13 mouse cellular contexts compared by ENCODE assay signal in the genomic region with DNA sequence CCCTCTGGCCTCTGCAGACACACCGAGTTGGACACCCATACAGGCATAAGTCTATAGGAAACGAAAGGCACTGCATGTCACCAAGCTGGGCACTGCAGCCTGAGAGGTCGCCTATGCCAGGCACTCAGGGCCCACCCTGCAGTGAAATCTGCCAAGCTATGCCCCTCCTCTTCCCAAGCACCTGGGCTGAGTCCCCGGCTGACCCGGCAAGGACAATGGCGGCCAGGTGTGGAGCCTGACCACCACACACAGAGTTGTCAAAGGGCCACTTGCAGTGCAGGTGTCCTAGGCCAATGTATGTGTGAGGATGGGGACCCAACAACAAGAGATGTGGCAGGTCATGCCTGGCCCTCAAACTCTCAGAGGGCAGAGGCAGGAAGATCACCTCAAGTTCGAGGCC. TPM values are rescaled to one million over a fixed set of nuclear protein-coding genes. Genes with fewer than 3 reads are reported as not detected.
DNase-seq lines count a peak whose midpoint lies in the region; ATAC-seq and TF ChIP-seq lines count a peak whose summit lies in the region.
"Had no signal": no experiment of that assay in that cellular context is flagged by ENCODE, and none has a peak within 500 bp of the region (broad histone marks: within the 10 kb centered on the region; RNA-seq: fewer than 3 reads in every experiment).

No protein-coding gene starts in this region.

- intact Hi-C loops in left cerebral cortex, postnatal 4 days (cut with DNase I), result no loop called here

- H3K27ac ChIP-seq in forebrain, embryonic 13.5 days, result no peak overlapping the region
- H3K27ac ChIP-seq in forebrain, embryonic 15.5 days (replicated peaks), result no peak overlapping the region
- H3K27ac ChIP-seq in midbrain, embryonic 10.5 days (replicated peaks), result no peak overlapping the region
- no peak overlapping the region for H3K27ac ChIP-seq in midbrain, embryonic 15.5 days
- no peak overlapping the region for H3K27ac ChIP-seq in hindbrain, postnatal 0 days
- H3K27ac ChIP-seq in liver, embryonic 16.5 days (ENCODE audit: low read length), result 0 out of 2 replicates have a peak overlapping the region, but pooled peaks have one; percentile 11
- H3K27ac ChIP-seq: embryonic facial prominence, embryonic 15.5 days; kidney, embryonic 15.5 days had no signal

- DNase-seq in midbrain, embryonic 10.5 days (ENCODE audit: low spot score), result no peak
- DNase-seq in hindbrain, postnatal 0 days (ENCODE audit: low spot score), result no peak
- DNase-seq in thymus, postnatal 10 days (ENCODE audit: low spot score in 2 of 2), result no peak
- DNase-seq in left cerebral cortex, postnatal 4 days, result no peak
- DNase-seq: cerebellum, postnatal 14 days; lung, postnatal 36 days had no signal

- H3K4me3 ChIP-seq in forebrain, embryonic 13.5 days, result no peak overlapping the region
- no peak overlapping the region for H3K4me3 ChIP-seq in forebrain, embryonic 15.5 days
- H3K4me3 ChIP-seq in midbrain, embryonic 10.5 days, result peak overlapping the region; percentile 32; the same call in 1 of the 2 replicates
- H3K4me3 ChIP-seq in midbrain, embryonic 15.5 days, result no peak overlapping the region
- no peak overlapping the region for H3K4me3 ChIP-seq in hindbrain, postnatal 0 days (ENCODE audit: low read length)
- H3K4me3 ChIP-seq in liver, embryonic 16.5 days (ENCODE audit: low read depth, low read length), result peak overlapping the region; percentile 13; the same call in 1 of the 2 replicates

- H3K4me2 ChIP-seq in forebrain, embryonic 13.5 days, result 0 out of 2 replicates have a peak overlapping the region, but pooled peaks have one; percentile 9
- no peak overlapping the region for H3K4me2 ChIP-seq in forebrain, embryonic 15.5 days (replicated peaks)
- no peak overlapping the region for H3K4me2 ChIP-seq in midbrain, embryonic 15.5 days
- H3K4me2 ChIP-seq in hindbrain, postnatal 0 days (ENCODE audit: low read depth, low read length), result 0 out of 2 replicates have a peak overlapping the region, but pooled peaks have one; percentile 86
- H3K4me2 ChIP-seq in liver, embryonic 16.5 days (ENCODE audit: low read depth, low read length), result peak overlapping the region; percentile 74

- WGBS in forebrain, embryonic 13.5 days, result 90% methylated on average over 7 of the region's 7 CpGs
- WGBS in forebrain, embryonic 15.5 days, result 80% methylated on average over 7 of the region's 7 CpGs
- 88% methylated on average over 7 of the region's 7 CpGs for WGBS in midbrain, embryonic 10.5 days
- 87% methylated on average over 7 of the region's 7 CpGs for WGBS in midbrain, embryonic 15.5 days
- 90% methylated on average over 7 of the region's 7 CpGs for WGBS in hindbrain, postnatal 0 days
- 78% methylated on average over 7 of the region's 7 CpGs for WGBS in liver, embryonic 16.5 days (ENCODE audit: insufficient replicate concordance)

- no peaks in the 10 kb centered on the region for H3K27me3 ChIP-seq in forebrain, embryonic 13.5 days
- H3K27me3 ChIP-seq in forebrain, embryonic 15.5 days, result no peaks in the 10 kb centered on the region
- no peaks in the 10 kb centered on the region for H3K27me3 ChIP-seq in midbrain, embryonic 10.5 days (ENCODE audit: low read depth, poor library complexity, severe bottlenecking)
- no peaks in the 10 kb centered on the region for H3K27me3 ChIP-seq in midbrain, embryonic 15.5 days (replicated peaks)
- no peaks in the 10 kb centered on the region for H3K27me3 ChIP-seq in hindbrain, postnatal 0 days (ENCODE audit: insufficient read depth, low read length)
- H3K27me3 ChIP-seq in liver, embryonic 16.5 days (ENCODE audit: control insufficient read depth, insufficient read depth, low read depth, low read length), result no peaks in the 10 kb centered on the region
- H3K27me3 ChIP-seq: embryonic facial prominence, embryonic 15.5 days; kidney, embryonic 15.5 days had no signal

- H3K9me3 ChIP-seq in forebrain, embryonic 13.5 days (replicated peaks), result no peaks in the 10 kb centered on the region
- no peaks in the 10 kb centered on the region for H3K9me3 ChIP-seq in forebrain, embryonic 15.5 days
- no peaks in the 10 kb centered on the region for H3K9me3 ChIP-seq in midbrain, embryonic 10.5 days (replicated peaks)
- no peaks in the 10 kb centered on the region for H3K9me3 ChIP-seq in midbrain, embryonic 15.5 days
- H3K9me3 ChIP-seq in hindbrain, postnatal 0 days (ENCODE audit: low read length), result no peaks in the 10 kb centered on the region
- H3K9me3 ChIP-seq in liver, embryonic 16.5 days (replicated peaks; ENCODE audit: control insufficient read depth, low read length), result no peaks in the 10 kb centered on the region
- H3K9me3 ChIP-seq: embryonic facial prominence, embryonic 15.5 days; kidney, embryonic 15.5 days had no signal

- no peak overlapping the region for H3K9ac ChIP-seq in forebrain, embryonic 13.5 days
- no peak overlapping the region for H3K9ac ChIP-seq in forebrain, embryonic 15.5 days (replicated peaks)
- no peak overlapping the region for H3K9ac ChIP-seq in midbrain, embryonic 15.5 days
- 0 out of 2 replicates have a peak overlapping the region, but pooled peaks have one; percentile 21 for H3K9ac ChIP-seq in hindbrain, postnatal 0 days (replicated peaks; ENCODE audit: low read length)
- peak overlapping the region; percentile 20; the same call in 1 of the 2 replicates for H3K9ac ChIP-seq in liver, embryonic 16.5 days (ENCODE audit: low read depth, low read length)

- peaks cover 37% of the 10 kb centered on the region for H3K4me1 ChIP-seq in forebrain, embryonic 13.5 days
- H3K4me1 ChIP-seq in forebrain, embryonic 15.5 days, result peaks cover 48% of the 10 kb centered on the region
- H3K4me1 ChIP-seq in midbrain, embryonic 10.5 days, result peaks cover 45% of the 10 kb centered on the region
- H3K4me1 ChIP-seq in midbrain, embryonic 15.5 days, result peaks cover 48% of the 10 kb centered on the region
- peaks cover 9% of the 10 kb centered on the region for H3K4me1 ChIP-seq in hindbrain, postnatal 0 days (ENCODE audit: insufficient read depth, low read length)
- H3K4me1 ChIP-seq in liver, embryonic 16.5 days (ENCODE audit: control insufficient read depth, low read depth, low read length), result peaks cover 50% of the 10 kb centered on the region

- no peak for TF ChIP-seq CTCF in hindbrain, postnatal 0 days (IDR thresholded peaks at IDR 0.05; ENCODE audit: low read depth)

- ATAC-seq in forebrain, embryonic 13.5 days, result no peak
- no peak for ATAC-seq in forebrain, embryonic 15.5 days (replicated peaks)
- no peak for ATAC-seq in midbrain, embryonic 15.5 days (replicated peaks)
- ATAC-seq in hindbrain, postnatal 0 days, result no peak
- ATAC-seq in liver, embryonic 16.5 days (ENCODE audit: low read depth), result no peak

- H3K36me3 ChIP-seq in forebrain, embryonic 13.5 days (ENCODE audit: poor library complexity, severe bottlenecking), result no peaks in the 10 kb centered on the region
- no peaks in the 10 kb centered on the region for H3K36me3 ChIP-seq in forebrain, embryonic 15.5 days
- no peaks in the 10 kb centered on the region for H3K36me3 ChIP-seq in midbrain, embryonic 10.5 days
- H3K36me3 ChIP-seq in midbrain, embryonic 15.5 days (replicated peaks), result no peaks in the 10 kb centered on the region
- H3K36me3 ChIP-seq in hindbrain, postnatal 0 days (ENCODE audit: insufficient read depth, low read length), result no peaks in the 10 kb centered on the region
- H3K36me3 ChIP-seq in liver, embryonic 16.5 days (ENCODE audit: control insufficient read depth, insufficient read depth), result no peaks in the 10 kb centered on the region
- H3K36me3 ChIP-seq: embryonic facial prominence, embryonic 15.5 days; kidney, embryonic 15.5 days had no signal

RNA-seq across cellular contexts. Expression of a gene that starts 1.9 kb away (rescaled TPM):
- polyA plus RNA-seq in forebrain, embryonic 13.5 days (2015; fragmentation: Nextera tagmentation; extraction: Ambion mirVana), result 27.5 and 30.8 TPM in 2 replicates
- polyA plus RNA-seq in forebrain, embryonic 15.5 days (2015; fragmentation: Nextera tagmentation; extraction: Ambion mirVana), result 31.3 and 32.9 TPM in 2 replicates
- polyA plus RNA-seq in midbrain, embryonic 10.5 days (2016; fragmentation: Nextera tagmentation; extraction: Ambion mirVana), result 31.6 and 35.3 TPM in 2 replicates
- polyA plus RNA-seq in midbrain, embryonic 15.5 days (2015; fragmentation: Nextera tagmentation; extraction: Ambion mirVana), result 33.9 and 35.0 TPM in 2 replicates
- 47.2 and 51.0 TPM in 2 replicates for total RNA-seq in hindbrain, postnatal 0 days (2014; rRNA removed)
- polyA plus RNA-seq in hindbrain, postnatal 0 days (2015; fragmentation: Nextera tagmentation; extraction: Ambion mirVana), result 25.1 and 27.6 TPM in 2 replicates
- polyA plus RNA-seq in liver, embryonic 16.5 days (2015; fragmentation: Nextera tagmentation; extraction: Ambion mirVana), result 10.9 and 12.1 TPM in 2 replicates
- 10 to 100 TPM; 65.2 to 67.5 TPM for total RNA-seq in left cerebral cortex, postnatal 4 days (2021)

RNA-seq across cellular contexts. Expression of a gene that starts 17.7 kb away (rescaled TPM):
- 6.6 and 7.5 TPM in 2 replicates for polyA plus RNA-seq in forebrain, embryonic 13.5 days (2015; fragmentation: Nextera tagmentation; extraction: Ambion mirVana)
- 8.0 and 8.5 TPM in 2 replicates for polyA plus RNA-seq in forebrain, embryonic 15.5 days (2015; fragmentation: Nextera tagmentation; extraction: Ambion mirVana)
- 4.8 and 6.1 TPM in 2 replicates for polyA plus RNA-seq in midbrain, embryonic 10.5 days (2016; fragmentation: Nextera tagmentation; extraction: Ambion mirVana)
- polyA plus RNA-seq in midbrain, embryonic 15.5 days (2015; fragmentation: Nextera tagmentation; extraction: Ambion mirVana), result 6.0 and 6.3 TPM in 2 replicates
- total RNA-seq in hindbrain, postnatal 0 days (2014; rRNA removed), result 16.6 and 17.0 TPM in 2 replicates
- 8.2 and 8.6 TPM in 2 replicates for polyA plus RNA-seq in hindbrain, postnatal 0 days (2015; fragmentation: Nextera tagmentation; extraction: Ambion mirVana)
- 9.6 and 10.7 TPM in 2 replicates for polyA plus RNA-seq in liver, embryonic 16.5 days (2015; fragmentation: Nextera tagmentation; extraction: Ambion mirVana)
- total RNA-seq in left cerebral cortex, postnatal 4 days (2021), result 10 to 100 TPM; 34.1 to 35.5 TPM

RNA-seq across cellular contexts. Expression of a gene that starts 20.5 kb away (rescaled TPM):
- polyA plus RNA-seq in forebrain, embryonic 13.5 days (2015; fragmentation: Nextera tagmentation; extraction: Ambion mirVana), result 0.33 and 0.36 TPM in 2 replicates
- polyA plus RNA-seq in forebrain, embryonic 15.5 days (2015; fragmentation: Nextera tagmentation; extraction: Ambion mirVana), result 0.23 and 0.33 TPM in 2 replicates
- 0.41 and 0.79 TPM in 2 replicates for polyA plus RNA-seq in midbrain, embryonic 10.5 days (2016; fragmentation: Nextera tagmentation; extraction: Ambion mirVana)
- polyA plus RNA-seq in midbrain, embryonic 15.5 days (2015; fragmentation: Nextera tagmentation; extraction: Ambion mirVana), result 0.90 and 1.2 TPM in 2 replicates
- total RNA-seq in hindbrain, postnatal 0 days (2014; rRNA removed), result 0.61 and 1.1 TPM in 2 replicates
- polyA plus RNA-seq in hindbrain, postnatal 0 days (2015; fragmentation: Nextera tagmentation; extraction: Ambion mirVana), result 0.96 and 1.2 TPM in 2 replicates
- polyA plus RNA-seq in liver, embryonic 16.5 days (2015; fragmentation: Nextera tagmentation; extraction: Ambion mirVana), result 0.02 TPM in 1 of 2 replicates, not detected in the other
- total RNA-seq in left cerebral cortex, postnatal 4 days (2021), result under 1 TPM; 0.14 to 0.20 TPM
- total RNA-seq: heart, postnatal 25 days had no signal

RNA-seq across cellular contexts. Expression of a gene that starts 30.7 kb away (rescaled TPM):
- 72.3 and 74.9 TPM in 2 replicates for polyA plus RNA-seq in forebrain, embryonic 13.5 days (2015; fragmentation: Nextera tagmentation; extraction: Ambion mirVana)
- polyA plus RNA-seq in forebrain, embryonic 15.5 days (2015; fragmentation: Nextera tagmentation; extraction: Ambion mirVana), result 118 and 120 TPM in 2 replicates
- 86.8 and 87.3 TPM in 2 replicates for polyA plus RNA-seq in midbrain, embryonic 10.5 days (2016; fragmentation: Nextera tagmentation; extraction: Ambion mirVana)
- polyA plus RNA-seq in midbrain, embryonic 15.5 days (2015; fragmentation: Nextera tagmentation; extraction: Ambion mirVana), result 126 and 152 TPM in 2 replicates
- total RNA-seq in hindbrain, postnatal 0 days (2014; rRNA removed), result 389 and 721 TPM in 2 replicates
- polyA plus RNA-seq in hindbrain, postnatal 0 days (2015; fragmentation: Nextera tagmentation; extraction: Ambion mirVana), result 159 and 171 TPM in 2 replicates
- polyA plus RNA-seq in liver, embryonic 16.5 days (2015; fragmentation: Nextera tagmentation; extraction: Ambion mirVana), result 31.4 and 35.9 TPM in 2 replicates
- 100 to 1,000 TPM; 131 to 133 TPM for total RNA-seq in left cerebral cortex, postnatal 4 days (2021)

RNA-seq across cellular contexts. Expression of a gene that starts 43.2 kb away (rescaled TPM):
- 56.7 and 69.6 TPM in 2 replicates for polyA plus RNA-seq in forebrain, embryonic 13.5 days (2015; fragmentation: Nextera tagmentation; extraction: Ambion mirVana)
- 66.8 and 68.2 TPM in 2 replicates for polyA plus RNA-seq in forebrain, embryonic 15.5 days (2015; fragmentation: Nextera tagmentation; extraction: Ambion mirVana)
- 91.0 and 94.1 TPM in 2 replicates for polyA plus RNA-seq in midbrain, embryonic 10.5 days (2016; fragmentation: Nextera tagmentation; extraction: Ambion mirVana)
- polyA plus RNA-seq in midbrain, embryonic 15.5 days (2015; fragmentation: Nextera tagmentation; extraction: Ambion mirVana), result 65.0 and 66.2 TPM in 2 replicates
- total RNA-seq in hindbrain, postnatal 0 days (2014; rRNA removed), result 39.5 and 43.2 TPM in 2 replicates
- polyA plus RNA-seq in hindbrain, postnatal 0 days (2015; fragmentation: Nextera tagmentation; extraction: Ambion mirVana), result 68.3 and 69.1 TPM in 2 replicates
- 35.3 and 38.3 TPM in 2 replicates for polyA plus RNA-seq in liver, embryonic 16.5 days (2015; fragmentation: Nextera tagmentation; extraction: Ambion mirVana)
- 10 to 100 TPM; 30.9 to 34.5 TPM for total RNA-seq in left cerebral cortex, postnatal 4 days (2021)

Comparison
In these comparisons a context has a peak if more than half of its experiments do, and no peak if none do; other contexts are left out.
1. H3K4me2 ChIP-seq: peak in forebrain, embryonic 13.5 days (single experiment), hindbrain, postnatal 0 days (single experiment) and liver, embryonic 16.5 days (single experiment); none in forebrain, embryonic 15.5 days (single experiment) and midbrain, embryonic 15.5 days (single experiment).
2. H3K4me3 ChIP-seq: peak in midbrain, embryonic 10.5 days (single experiment) and liver, embryonic 16.5 days (single experiment); none in forebrain, embryonic 13.5 days (single experiment), forebrain, embryonic 15.5 days (single experiment), midbrain, embryonic 15.5 days (single experiment) and hindbrain, postnatal 0 days (single experiment).
3. H3K9ac ChIP-seq: peak in hindbrain, postnatal 0 days (single experiment) and liver, embryonic 16.5 days (single experiment); none in forebrain, embryonic 13.5 days (single experiment), forebrain, embryonic 15.5 days (single experiment) and midbrain, embryonic 15.5 days (single experiment).